In genomic region chr5:124540905-124541601, GRCm38 (mm10) we compare ENCODE assay signal across 8 mouse cellular contexts. TPM values are rescaled to one million over a fixed set of nuclear protein-coding genes. Genes with fewer than 3 reads are reported as not detected.
A peak's percentile ranks its signal among the peaks of the same experiment; 100 is the strongest.
DNase-seq lines count a peak whose midpoint lies in the region; ATAC-seq and TF ChIP-seq lines count a peak whose summit lies in the region.

No protein-coding gene starts in this region.

- TF ChIP-seq CTCF in small intestine, adult 2 months (IDR thresholded peaks at IDR 0.05; ENCODE audit: extremely low read depth, insufficient read length, insufficient replicate concordance, low read depth, low read length), result no peak

- TF ChIP-seq POLR2A in small intestine, adult 2 months (IDR thresholded peaks at IDR 0.05; ENCODE audit: low read depth, low read length), result 0 out of 2 replicates have a peak, but pooled peaks have one; percentile 3

- no peaks in the 10 kb centered on the region for H3K9me3 ChIP-seq in forebrain, embryonic 15.5 days
- H3K9me3 ChIP-seq in hindbrain, embryonic 11.5 days (ENCODE audit: control insufficient read depth, low read length), result no peaks in the 10 kb centered on the region
- H3K9me3 ChIP-seq in limb, embryonic 12.5 days, result no peaks in the 10 kb centered on the region
- no peaks in the 10 kb centered on the region for H3K9me3 ChIP-seq in midbrain, embryonic 12.5 days

- peaks cover 22% of the 10 kb centered on the region for H3K4me1 ChIP-seq in forebrain, embryonic 15.5 days
- H3K4me1 ChIP-seq in hindbrain, embryonic 11.5 days (replicated peaks; ENCODE audit: control insufficient read depth, insufficient read depth, low read length), result no peaks in the 10 kb centered on the region; the same call in 1 of the 2 replicates
- peaks cover 18% of the 10 kb centered on the region for H3K4me1 ChIP-seq in limb, embryonic 12.5 days (replicated peaks)
- H3K4me1 ChIP-seq in midbrain, embryonic 12.5 days, result peaks cover 18% of the 10 kb centered on the region
- H3K4me1 ChIP-seq in small intestine, adult 2 months (ENCODE audit: control insufficient read depth, insufficient read depth, insufficient read length, low read length), result peaks cover 6% of the 10 kb centered on the region

- peak overlapping the region; percentile 87 for H3K4me2 ChIP-seq in forebrain, embryonic 15.5 days (replicated peaks)
- peak overlapping the region; percentile 65 for H3K4me2 ChIP-seq in hindbrain, embryonic 11.5 days (replicated peaks; ENCODE audit: low read depth, low read length)
- H3K4me2 ChIP-seq in limb, embryonic 12.5 days, result peak overlapping the region; percentile 72
- peak overlapping the region; percentile 76 for H3K4me2 ChIP-seq in midbrain, embryonic 12.5 days (replicated peaks)

- no peaks in the 10 kb centered on the region for H3K27me3 ChIP-seq in forebrain, embryonic 15.5 days
- no peaks in the 10 kb centered on the region for H3K27me3 ChIP-seq in hindbrain, embryonic 11.5 days (ENCODE audit: control insufficient read depth, insufficient read depth, low read length)
- 0 out of 2 replicates have a peak, but pooled peaks cover 3% of the 10 kb centered on the region for H3K27me3 ChIP-seq in limb, embryonic 12.5 days
- H3K27me3 ChIP-seq in midbrain, embryonic 12.5 days, result no peaks in the 10 kb centered on the region
- no peaks in the 10 kb centered on the region for H3K27me3 ChIP-seq in small intestine, adult 2 months (ENCODE audit: control insufficient read depth, insufficient read depth, low read length)

- ATAC-seq in forebrain, embryonic 15.5 days (replicated peaks), result peak; percentile 80
- ATAC-seq in hindbrain, embryonic 11.5 days (ENCODE audit: low FRiP score), result peak; percentile 80
- ATAC-seq in limb, embryonic 12.5 days (ENCODE audit: insufficient number of reproducible peaks, insufficient read depth, low FRiP score, low TSS enrichment, low read depth), result peak; percentile 62
- peak; percentile 63 for ATAC-seq in midbrain, embryonic 12.5 days (ENCODE audit: low FRiP score, low read depth)

- under 1% methylated on average over 82 of the region's 89 CpGs for WGBS in forebrain, embryonic 15.5 days
- WGBS in hindbrain, embryonic 11.5 days, result under 1% methylated on average over 65 of the region's 89 CpGs
- WGBS in limb, embryonic 12.5 days, result 0% methylated on average over 54 of the region's 89 CpGs
- WGBS in midbrain, embryonic 12.5 days, result under 1% methylated on average over 75 of the region's 89 CpGs
- WGBS in small intestine, adult 2 months, result under 1% methylated on average over 84 of the region's 89 CpGs

- peaks cover 26% of the 10 kb centered on the region for H3K36me3 ChIP-seq in forebrain, embryonic 15.5 days
- peaks cover 2% of the 10 kb centered on the region for H3K36me3 ChIP-seq in hindbrain, embryonic 11.5 days (ENCODE audit: control insufficient read depth, insufficient read depth, low read length)
- H3K36me3 ChIP-seq in limb, embryonic 12.5 days, result peaks cover 32% of the 10 kb centered on the region
- H3K36me3 ChIP-seq in midbrain, embryonic 12.5 days, result peaks cover 26% of the 10 kb centered on the region
- peaks cover 24% of the 10 kb centered on the region for H3K36me3 ChIP-seq in small intestine, adult 2 months (ENCODE audit: control insufficient read depth, insufficient read depth, low read length)

- peak; percentile 79 for DNase-seq in Muller cell, postnatal 12 days (ENCODE audit: inconsistent ontology term)
- DNase-seq in c-Kit-negative CD71-positive TER-119-positive erythroid progenitor cells, embryonic 14.5 days (ENCODE audit: low read depth, low spot score), result peak; percentile 53
- DNase-seq in hindbrain, embryonic 11.5 days (ENCODE audit: low spot score), result peak; percentile 66
- peak; percentile 66 for DNase-seq in yolk sac, embryonic 10.5 days (ENCODE audit: low spot score)

- H3K4me3 ChIP-seq in forebrain, embryonic 15.5 days, result peak overlapping the region; percentile 97
- H3K4me3 ChIP-seq in hindbrain, embryonic 11.5 days (ENCODE audit: low read depth, low read length), result peak overlapping the region; percentile 63
- peak overlapping the region; percentile 98 for H3K4me3 ChIP-seq in limb, embryonic 12.5 days (replicated peaks)
- peak overlapping the region; percentile 98 for H3K4me3 ChIP-seq in midbrain, embryonic 12.5 days
- peak overlapping the region; percentile 94 for H3K4me3 ChIP-seq in small intestine, adult 2 months (ENCODE audit: low read depth, low read length)

- peak overlapping the region; percentile 62 for H3K9ac ChIP-seq in forebrain, embryonic 15.5 days (replicated peaks)
- H3K9ac ChIP-seq in hindbrain, embryonic 11.5 days (ENCODE audit: low read depth, low read length), result peak overlapping the region; percentile 89
- peak overlapping the region; percentile 94 for H3K9ac ChIP-seq in limb, embryonic 12.5 days (replicated peaks)
- peak overlapping the region; percentile 90 for H3K9ac ChIP-seq in midbrain, embryonic 12.5 days (replicated peaks)

- peak overlapping the region; percentile 68 for H3K27ac ChIP-seq in forebrain, embryonic 15.5 days (replicated peaks)
- H3K27ac ChIP-seq in hindbrain, embryonic 11.5 days (ENCODE audit: low read depth, low read length), result peak overlapping the region; percentile 6
- H3K27ac ChIP-seq in limb, embryonic 12.5 days, result peak overlapping the region; percentile 89
- H3K27ac ChIP-seq in midbrain, embryonic 12.5 days (replicated peaks), result peak overlapping the region; percentile 68
- H3K27ac ChIP-seq in small intestine, adult 2 months (ENCODE audit: insufficient read depth, low read depth, low read length), result peak overlapping the region; percentile 73

RNA-seq across cellular contexts. Expression of gene Tmed2, which starts 0.6 kb away (rescaled TPM):
- 372 and 377 TPM in 2 replicates for polyA plus RNA-seq in forebrain, embryonic 15.5 days (2015; fragmentation: Nextera tagmentation; extraction: Ambion mirVana)
- 474 and 506 TPM in 2 replicates for polyA plus RNA-seq in hindbrain, embryonic 11.5 days (2014; fragmentation: Nextera tagmentation; extraction: Ambion mirVana)
- 484 and 497 TPM in 2 replicates for polyA plus RNA-seq in limb, embryonic 12.5 days (2016; fragmentation: Nextera tagmentation; extraction: Ambion mirVana)
- 376 and 388 TPM in 2 replicates for polyA plus RNA-seq in midbrain, embryonic 12.5 days (2016; fragmentation: Nextera tagmentation; extraction: Ambion mirVana)
- 182 and 188 TPM in 2 replicates for polyA plus RNA-seq in small intestine, adult 2 months (2012; rRNA removed)

RNA-seq across cellular contexts. Expression of gene Rilpl1, which starts 9.9 kb away (rescaled TPM):
- 11.6 and 12.8 TPM in 2 replicates for polyA plus RNA-seq in forebrain, embryonic 15.5 days (2015; fragmentation: Nextera tagmentation; extraction: Ambion mirVana)
- 16.4 and 20.7 TPM in 2 replicates for polyA plus RNA-seq in hindbrain, embryonic 11.5 days (2014; fragmentation: Nextera tagmentation; extraction: Ambion mirVana)
- 27.5 and 31.5 TPM in 2 replicates for polyA plus RNA-seq in limb, embryonic 12.5 days (2016; fragmentation: Nextera tagmentation; extraction: Ambion mirVana)
- 17.0 and 17.6 TPM in 2 replicates for polyA plus RNA-seq in midbrain, embryonic 12.5 days (2016; fragmentation: Nextera tagmentation; extraction: Ambion mirVana)
- polyA plus RNA-seq in small intestine, adult 2 months (2012; rRNA removed), result 2.3 and 2.9 TPM in 2 replicates

RNA-seq across cellular contexts. Expression of gene Ddx55, which starts 11.6 kb away (rescaled TPM):
- 28.2 and 28.8 TPM in 2 replicates for polyA plus RNA-seq in forebrain, embryonic 15.5 days (2015; fragmentation: Nextera tagmentation; extraction: Ambion mirVana)
- 15.6 and 17.6 TPM in 2 replicates for polyA plus RNA-seq in hindbrain, embryonic 11.5 days (2014; fragmentation: Nextera tagmentation; extraction: Ambion mirVana)
- polyA plus RNA-seq in limb, embryonic 12.5 days (2016; fragmentation: Nextera tagmentation; extraction: Ambion mirVana), result 18.5 and 19.9 TPM in 2 replicates
- polyA plus RNA-seq in midbrain, embryonic 12.5 days (2016; fragmentation: Nextera tagmentation; extraction: Ambion mirVana), result 21.0 and 22.0 TPM in 2 replicates
- 8.7 and 12.1 TPM in 2 replicates for polyA plus RNA-seq in small intestine, adult 2 months (2012; rRNA removed)

RNA-seq across cellular contexts. Expression of gene Eif2b1, which starts 37.9 kb away (rescaled TPM):
- polyA plus RNA-seq in forebrain, embryonic 15.5 days (2015; fragmentation: Nextera tagmentation; extraction: Ambion mirVana), result 70.3 and 70.5 TPM in 2 replicates
- polyA plus RNA-seq in hindbrain, embryonic 11.5 days (2014; fragmentation: Nextera tagmentation; extraction: Ambion mirVana), result 82.2 and 83.5 TPM in 2 replicates
- 71.2 and 74.7 TPM in 2 replicates for polyA plus RNA-seq in limb, embryonic 12.5 days (2016; fragmentation: Nextera tagmentation; extraction: Ambion mirVana)
- polyA plus RNA-seq in midbrain, embryonic 12.5 days (2016; fragmentation: Nextera tagmentation; extraction: Ambion mirVana), result 71.2 and 75.7 TPM in 2 replicates
- 9.1 and 12.5 TPM in 2 replicates for polyA plus RNA-seq in small intestine, adult 2 months (2012; rRNA removed)

RNA-seq across cellular contexts. Expression of gene Gtf2h3, which starts 37.9 kb away (rescaled TPM):
- polyA plus RNA-seq in forebrain, embryonic 15.5 days (2015; fragmentation: Nextera tagmentation; extraction: Ambion mirVana), result 52.6 and 57.3 TPM in 2 replicates
- 74.7 and 74.9 TPM in 2 replicates for polyA plus RNA-seq in hindbrain, embryonic 11.5 days (2014; fragmentation: Nextera tagmentation; extraction: Ambion mirVana)
- polyA plus RNA-seq in limb, embryonic 12.5 days (2016; fragmentation: Nextera tagmentation; extraction: Ambion mirVana), result 86.6 and 90.0 TPM in 2 replicates
- 72.4 and 74.3 TPM in 2 replicates for polyA plus RNA-seq in midbrain, embryonic 12.5 days (2016; fragmentation: Nextera tagmentation; extraction: Ambion mirVana)
- polyA plus RNA-seq in small intestine, adult 2 months (2012; rRNA removed), result 8.5 and 20.0 TPM in 2 replicates

Comparison
In these comparisons a context has a peak if more than half of its experiments do, and no peak if none do; other contexts are left out.
1. Peak in every context shown above with its lines: DNase-seq, ATAC-seq, H3K4me3 ChIP-seq and H3K27ac ChIP-seq.
2. H3K27ac ChIP-seq: peak in every context shown above with its lines; median percentile 89 in limb, embryonic 12.5 days; 73 in small intestine, adult 2 months; 68 in forebrain, embryonic 15.5 days; 68 in midbrain, embryonic 12.5 days; 6 in hindbrain, embryonic 11.5 days.